Mouse (Mus musculus) CH12.LX (cell line): ENCODE data around the gene Wdpcp. TPM values are rescaled to one million over a fixed set of nuclear protein-coding genes. Genes with fewer than 3 reads are reported as not detected.
A peak's percentile ranks its signal among the peaks of the same experiment; 100 is the strongest.

Experiments used
- DNase-seq: peaks from one replicate; pipeline ENCODE4 v3.0.0-alpha.2; 2013; ENCODE audit errors: extremely low read depth
- H3K27ac ChIP-seq: 2 replicates; pipeline ENCODE4 v1.5.1; 2012; ENCODE audit warnings: low read depth, mild to moderate bottlenecking, control low read depth, moderate library complexity; ENCODE audit not compliant: insufficient read depth
- H3K27me3 ChIP-seq: replicated peaks from 2 replicates; pipeline ENCODE3; 2012; ENCODE audit warnings: inconsistent platforms
- H3K36me3 ChIP-seq, 2 experiments: replicated peaks in 1 of 2; 2 replicates each; pipeline versions ENCODE3 to v1.6.1; 2012; ENCODE audit warnings: inconsistent platforms in 1 of 2, low read length in 1 of 2, mild to moderate bottlenecking in 1 of 2, mixed read lengths in 1 of 2, moderate library complexity in 1 of 2; ENCODE audit not compliant: control insufficient read depth in 1 of 2, insufficient read depth in 1 of 2
- H3K4me1 ChIP-seq, 2 experiments: 2 replicates each; pipeline ENCODE4 v1.6.1; 2012; ENCODE audit warnings: inconsistent platforms in 1 of 2, moderate library complexity in 1 of 2; ENCODE audit not compliant: insufficient read depth in 2 of 2, control insufficient read depth in 1 of 2
- H3K4me2 ChIP-seq: 2 replicates; pipeline ENCODE4 v1.6.1; 2012; ENCODE audit warnings: low read depth, mild to moderate bottlenecking, control low read depth; ENCODE audit not compliant: poor library complexity, insufficient read depth, severe bottlenecking
- H3K4me3 ChIP-seq, 3 experiments: fragments of 150-350 bp in 1 of 3; sonication (generic) in 1 of 3; replicated peaks in 1 of 3; 2 replicates each; pipeline versions ENCODE3 to v1.5.1; 2011 to 2012; ENCODE audit warnings: low read depth in 2 of 3, low read length in 2 of 3, mild to moderate bottlenecking in 2 of 3, moderate library complexity in 2 of 3, control low read depth in 1 of 3, improper control_type of control experiment in 1 of 3, inconsistent platforms in 1 of 3, mixed read lengths in 1 of 3; ENCODE audit not compliant: poor library complexity in 1 of 3
- H3K79me2 ChIP-seq: replicated peaks from 2 replicates; pipeline ENCODE4 v1.6.1; 2012; ENCODE audit warnings: mild to moderate bottlenecking, moderate library complexity; ENCODE audit not compliant: control insufficient read depth, poor library complexity, insufficient read depth, severe bottlenecking; ENCODE audit errors: extremely low read depth
- H3K9ac ChIP-seq: 2 replicates; pipeline ENCODE4 v1.6.1; 2012; ENCODE audit warnings: low read depth, mild to moderate bottlenecking, control low read depth, moderate library complexity; ENCODE audit not compliant: insufficient read depth
- H3K9me3 ChIP-seq: replicated peaks from 2 replicates; pipeline ENCODE3; 2012; ENCODE audit warnings: low read length, inconsistent platforms, mixed read lengths
- BHLHE40 ChIP-seq: IDR thresholded peaks from 2 replicates; pipeline ENCODE4 v1.6.1; 2011; ENCODE audit warnings: mild to moderate bottlenecking, low read depth, low read length, improper control_type of control experiment
- CHD2 ChIP-seq: IDR thresholded peaks from 2 replicates; pipeline ENCODE4 v1.6.1; 2011; ENCODE audit warnings: low read length, improper control_type of control experiment
- CTCF ChIP-seq, 2 experiments: IDR thresholded peaks in 1 of 2; conservative IDR thresholded peaks in 1 of 2; 2 replicates each; pipeline ENCODE4 v1.5.1; 2011 to 2012; ENCODE audit warnings: low read depth in 2 of 2, low read length in 2 of 2, improper control_type of control experiment in 1 of 2, inconsistent platforms in 1 of 2, mild to moderate bottlenecking in 1 of 2, moderate library complexity in 1 of 2
- ELF1 ChIP-seq: IDR thresholded peaks from 2 replicates; pipeline ENCODE4 v1.6.1; 2014; ENCODE audit warnings: low read depth, mild to moderate bottlenecking, inconsistent platforms, low read length, improper control_type of control experiment
- GABPA ChIP-seq: IDR thresholded peaks from 2 replicates; pipeline ENCODE4 v1.6.1; 2012; ENCODE audit warnings: low read depth, low read length, improper control_type of control experiment, inconsistent platforms; ENCODE audit not compliant: insufficient replicate concordance
- JUND ChIP-seq: conservative IDR thresholded peaks from 2 replicates; pipeline ENCODE4 v1.6.1; 2011; ENCODE audit warnings: low read depth, low read length, improper control_type of control experiment
- MAZ ChIP-seq: IDR thresholded peaks from 2 replicates; pipeline ENCODE4 v1.6.1; 2012; ENCODE audit warnings: low read depth, mild to moderate bottlenecking, inconsistent platforms, low read length, improper control_type of control experiment, moderate library complexity
- POLR2AphosphoS2 ChIP-seq: IDR thresholded peaks from 2 replicates; pipeline ENCODE4 v1.6.1; 2011; ENCODE audit warnings: low read depth, low read length, improper control_type of control experiment
- RAD21 ChIP-seq: IDR thresholded peaks from 2 replicates; pipeline ENCODE4 v1.6.1; 2011; ENCODE audit warnings: low read depth, mild to moderate bottlenecking, low read length, improper control_type of control experiment, moderate library complexity
- SMC3 ChIP-seq: IDR thresholded peaks from 2 replicates; pipeline ENCODE4 v1.6.1; 2011; ENCODE audit warnings: low read depth, low read length, improper control_type of control experiment
- ZC3H11A ChIP-seq: IDR thresholded peaks from 2 replicates; pipeline ENCODE4 v1.6.1; 2012; ENCODE audit warnings: low read depth, mild to moderate bottlenecking, inconsistent platforms, low read length, improper control_type of control experiment
- ZKSCAN1 ChIP-seq: IDR thresholded peaks from 2 replicates; pipeline ENCODE4 v1.6.1; 2012; ENCODE audit warnings: low read depth, inconsistent platforms, low read length, improper control_type of control experiment, borderline replicate concordance
- dilution Hi-C: fragments of 300-500 bp; cut with MboI; formaldehyde crosslinking; loops from 2 replicates; pipeline ENCODE4 v1.14.3; 2020; ENCODE audit warnings: low sequenced_read_pairs; ENCODE audit not compliant: extremely low pct_unique_long_range_greater_than_20kb, extremely low pct_ligation_motif_present
- in situ Hi-C: fragments of 300-500 bp; cut with MboI; formaldehyde crosslinking; loops from 3 replicates; pipeline ENCODE4 v1.14.3; 2019; ENCODE audit warnings: low sequenced_read_pairs, low pct_ligation_motif_present, low pct_unique_long_range_greater_than_20kb, mixed read lengths
- polyA plus RNA-seq: library from polyadenylated mRNA; unstranded; fragments of >175 nt; gene quantifications from 2 replicates; pipeline ENCODE4 v1.2.1, GENCODE M21; 2012; ENCODE audit warnings: low read depth; ENCODE audit not compliant: insufficient read length
- total RNA-seq, 2 experiments: library from RNA; depleted of rRNA; stranded (reverse); fragments of 300-350 nt in 1 of 2; fragments of >200 nt in 1 of 2; gene quantifications; 2 replicates each; pipeline ENCODE4 v1.2.3; 2012 to 2014

The Wdpcp gene
- total and polyA plus RNA-seq, 3 experiments, result 3.2 to 5.6 (median 4.8) TPM

DNA sequence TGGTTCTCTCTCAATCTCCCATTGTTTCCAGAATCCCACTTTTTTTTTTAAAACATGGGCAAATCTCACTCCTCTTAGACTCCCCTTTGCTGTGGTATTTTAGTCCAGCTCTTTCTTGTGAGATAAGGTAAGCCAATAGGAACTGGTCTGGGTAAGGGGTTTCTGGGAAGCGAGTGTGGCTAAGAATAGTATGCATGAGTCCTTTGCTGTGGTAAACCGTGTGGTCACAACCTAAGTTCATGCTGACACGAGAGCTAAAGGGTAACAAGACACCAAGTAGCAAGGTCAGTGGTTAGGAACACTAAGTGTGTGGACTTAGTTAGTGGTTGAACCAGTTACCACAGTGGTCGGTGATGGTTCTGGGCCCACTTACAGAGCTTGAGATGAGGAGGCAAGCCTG lies 72.2 kb downstream of the Wdpcp start:
- no peak overlapping the region for H3K4me2 ChIP-seq
- DNase-seq, result peak; percentile 29
- no peaks in the 10 kb centered on the region for H3K36me3 ChIP-seq
- H3K4me1 ChIP-seq, result peaks cover 4% of the 10 kb centered on the region in 2 experiments; a peak in 3 of 4 replicates
- dilution Hi-C loops, result no loop called here
- no peaks in the 10 kb centered on the region for H3K27me3 ChIP-seq
- H3K4me3 ChIP-seq, result peak overlapping the region in 1 of 3 experiments; percentile 6
- no peak for TF ChIP-seq JUND
- TF ChIP-seq BHLHE40, result peak; percentile 46; the same call in 1 of the 2 replicates
- no peak for TF ChIP-seq CHD2
- no peak for TF ChIP-seq ELF1
- no peak overlapping the region for H3K9ac ChIP-seq
- no peaks in the 10 kb centered on the region for H3K79me2 ChIP-seq
- in situ Hi-C loops, result loop anchor here (25.0 kb wide), 1 partner anchor 968 kb away; no protein-coding TSS in a partner anchor
- no peaks in the 10 kb centered on the region for H3K9me3 ChIP-seq
- H3K27ac ChIP-seq, result no peak overlapping the region

DNA sequence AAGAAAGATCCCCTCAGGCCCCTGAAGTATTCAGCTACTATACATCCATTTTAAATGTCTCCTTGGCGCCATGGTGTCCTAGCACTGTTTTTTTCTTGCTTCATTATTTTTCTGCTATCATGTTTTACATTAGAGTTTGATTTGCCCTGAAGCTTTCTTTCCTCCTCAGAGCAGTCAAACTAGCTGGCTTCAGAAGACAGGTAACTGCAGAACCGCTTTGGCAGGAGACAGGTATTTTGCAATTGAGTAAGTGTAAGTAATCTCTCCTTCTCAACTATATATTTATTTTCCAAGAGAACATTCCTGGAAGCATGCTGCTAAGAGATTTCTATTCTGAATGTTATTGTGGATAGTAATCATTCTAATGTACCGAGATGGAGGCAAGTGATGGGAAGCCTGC lies 74.1 kb downstream of the Wdpcp start:
- dilution Hi-C loops, result no loop called here
- no peaks in the 10 kb centered on the region for H3K9me3 ChIP-seq
- in situ Hi-C loops, result loop anchor here (25.0 kb wide), 1 partner anchor 966 kb away; no protein-coding TSS in a partner anchor
- TF ChIP-seq GABPA (no peak), MAZ (no peak), ELF1 (no peak)
- TF ChIP-seq, all 38 proteins: peak for 0
- no peak overlapping the region for H3K4me3 ChIP-seq
- H3K36me3 ChIP-seq, result no peaks in the 10 kb centered on the region
- H3K79me2 ChIP-seq, result no peaks in the 10 kb centered on the region
- no peak for DNase-seq
- H3K27me3 ChIP-seq, result no peaks in the 10 kb centered on the region
- H3K27ac ChIP-seq, result no peak overlapping the region
- peaks cover 4% of the 10 kb centered on the region in 2 experiments; a peak in 3 of 4 replicates for H3K4me1 ChIP-seq
- no peak overlapping the region for H3K4me2 ChIP-seq
- no peak overlapping the region for H3K9ac ChIP-seq

DNA sequence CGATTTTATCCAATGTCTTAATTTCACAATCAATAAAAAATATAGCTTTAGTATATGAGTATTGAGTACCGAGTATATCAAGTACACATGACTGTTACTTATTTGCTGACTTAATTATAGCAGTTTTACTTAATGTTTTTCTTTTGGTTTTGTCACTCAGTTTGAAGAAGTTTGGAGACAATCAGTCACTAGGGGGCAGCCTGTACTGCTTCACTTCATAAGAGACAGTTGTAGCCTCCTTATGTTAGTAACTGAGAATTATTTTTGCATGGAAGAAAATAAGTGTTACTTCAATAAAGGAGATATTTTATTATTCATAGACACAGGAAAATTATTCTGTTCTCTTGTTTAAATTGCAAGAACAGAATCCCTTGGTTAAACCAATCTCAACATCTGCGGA lies 87.0 kb downstream of the Wdpcp start:
- Histone ChIP-seq H3K9ac (no peak overlapping the region), H3K4me2 (no peak overlapping the region)
- dilution Hi-C loops (no loop called here), in situ Hi-C loops (no loop called here)
- DNase-seq, result peak; percentile 60
- no peak for TF ChIP-seq ZKSCAN1
- TF ChIP-seq SMC3, result peak; percentile 85
- TF ChIP-seq ZC3H11A, result no peak; the same call in 1 of the 2 replicates
- TF ChIP-seq CTCF (conservative IDR thresholded peaks at IDR 0.05 in 1 of 2, IDR thresholded peaks at IDR 0.05 in 1 of 2; ENCODE audit: low read depth in 2 of 2, low read length in 2 of 2), result peak in 1 of 2 experiments; percentile 92; a peak in 2 of 4 replicates
- TF ChIP-seq POLR2AphosphoS2, result no peak
- TF ChIP-seq JUND, result 0 out of 2 replicates have a peak, but pooled peaks have one; percentile 21
- peak; percentile 94 for TF ChIP-seq RAD21
- TF ChIP-seq, all 38 proteins: peak for 4
- no peaks in the 10 kb centered on the region for H3K36me3 ChIP-seq
- no peaks in the 10 kb centered on the region for H3K9me3 ChIP-seq
- H3K79me2 ChIP-seq, result no peaks in the 10 kb centered on the region
- no peak overlapping the region for H3K4me3 ChIP-seq
- no peaks in the 10 kb centered on the region for H3K27me3 ChIP-seq
- H3K27ac ChIP-seq, result no peak overlapping the region
- no peaks in the 10 kb centered on the region for H3K4me1 ChIP-seq
